Mouse (Mus musculus): ENCODE data around the gene Tcirg1. TPM values are rescaled to one million over a fixed set of nuclear protein-coding genes. Genes with fewer than 3 reads are reported as not detected.
A peak's percentile ranks its signal among the peaks of the same experiment; 100 is the strongest.

The Tcirg1 gene
- 16.4 and 16.8 TPM in 2 replicates for polyA plus RNA-seq (2015; fragmentation: Nextera tagmentation; extraction: Ambion mirVana)

DNA sequence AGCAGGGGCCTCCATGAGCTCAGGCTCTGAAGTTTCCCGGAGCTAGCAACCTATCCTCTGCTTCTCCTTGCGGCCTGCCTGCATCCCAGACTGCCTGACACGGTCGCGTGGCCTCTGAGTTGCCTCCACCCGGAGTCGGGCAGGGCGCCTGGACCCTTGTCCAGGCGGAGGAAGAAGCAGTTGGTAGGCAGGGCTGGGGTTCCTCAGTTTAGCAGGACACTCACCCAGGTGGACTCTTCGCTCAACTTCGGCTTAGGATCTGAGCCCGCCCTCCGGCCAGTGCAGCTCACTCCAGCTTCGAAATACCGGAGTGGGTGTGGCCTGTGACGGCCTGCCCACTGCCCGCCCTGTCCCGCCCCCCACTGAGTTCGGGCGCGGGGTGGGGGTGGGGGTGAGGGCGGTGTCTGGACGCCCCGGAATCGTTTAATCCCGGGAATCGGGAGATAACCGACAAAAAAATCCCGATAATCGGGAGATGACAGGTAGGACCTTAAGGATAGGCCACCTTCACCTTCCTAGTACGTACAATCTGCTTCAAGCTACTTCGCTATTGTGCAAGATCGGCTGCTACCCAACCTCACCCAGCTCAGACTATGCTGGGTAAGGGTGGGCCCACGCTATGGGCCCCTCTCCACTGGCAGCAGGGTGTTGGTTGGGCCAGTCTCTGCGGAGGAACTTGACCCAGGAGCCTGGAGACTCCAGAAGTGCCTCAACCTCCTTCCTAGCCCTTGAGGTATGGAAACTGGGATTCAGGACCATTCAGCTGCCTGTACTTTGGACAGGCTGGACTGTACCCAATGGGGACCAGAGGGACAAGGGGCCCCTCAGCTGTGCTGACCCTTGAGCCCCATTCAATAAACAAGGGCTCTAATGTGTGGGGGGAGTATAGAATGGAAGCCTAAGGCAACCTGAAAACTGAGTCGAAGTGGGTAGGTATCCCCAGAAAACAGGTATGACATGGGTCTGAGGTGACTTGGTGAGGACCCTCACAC lies at the start of gene Tcirg1:
TSS of gene Tcirg1 (minus strand) at position 339 of the 992 bp plus-strand sequence.
- Histone ChIP-seq H3K9ac (peak within 1 kb of the TSS; percentile 51), H3K4me3 (peak within 1 kb of the TSS; percentile 43), H3K36me3 (peaks cover 16% of the 10 kb centered on the region), H3K27ac (replicated peaks) (peak within 1 kb of the TSS; percentile 16; the same call in 1 of the 2 replicates), H3K9me3 (no peaks in the 10 kb centered on the region), H3K4me2 (peak within 1 kb of the TSS; percentile 74), H3K4me1 (replicated peaks) (peaks cover 30% of the 10 kb centered on the region), H3K27me3 (0 out of 2 replicates have a peak, but pooled peaks cover 3% of the 10 kb centered on the region)
- WGBS = 5% methylated on average over 36 of the region's 36 CpGs
- ATAC-seq (ENCODE audit: low FRiP score, low read depth) = peak; percentile 72; the same call in 1 of the 2 replicates

- no peak for ATAC-seq (ENCODE audit: low FRiP score, low read depth)
- H3K36me3 ChIP-seq = no peaks in the 10 kb centered on the region
- 66% methylated on average over 4 of the region's 4 CpGs for WGBS
- no peaks in the 10 kb centered on the region for H3K9me3 ChIP-seq
- no peak overlapping the region for H3K9ac ChIP-seq
- no peak overlapping the region for H3K4me3 ChIP-seq
- H3K27ac ChIP-seq (replicated peaks) = no peak overlapping the region
- no peaks in the 10 kb centered on the region for H3K27me3 ChIP-seq
- no peak overlapping the region for H3K4me2 ChIP-seq
- H3K4me1 ChIP-seq (replicated peaks) = no peaks in the 10 kb centered on the region
Measured at GRCm38 (mm10) chr19:3955804-3956203, 48.9 kb upstream of the Tcirg1 start.

GRCm38 (mm10) chr19:3955033-3955432 lies 48.1 kb upstream of the Tcirg1 start:
- no peak overlapping the region for H3K4me2 ChIP-seq
- WGBS = 86% methylated on average over 3 of the region's 3 CpGs
- no peaks in the 10 kb centered on the region for H3K36me3 ChIP-seq
- H3K27ac ChIP-seq (replicated peaks) = no peak overlapping the region
- no peaks in the 10 kb centered on the region for H3K9me3 ChIP-seq
- no peak overlapping the region for H3K4me3 ChIP-seq
- no peaks in the 10 kb centered on the region for H3K4me1 ChIP-seq (replicated peaks)
- ATAC-seq (ENCODE audit: low FRiP score, low read depth) = no peak
- no peak overlapping the region for H3K9ac ChIP-seq
- no peaks in the 10 kb centered on the region for H3K27me3 ChIP-seq

DNA sequence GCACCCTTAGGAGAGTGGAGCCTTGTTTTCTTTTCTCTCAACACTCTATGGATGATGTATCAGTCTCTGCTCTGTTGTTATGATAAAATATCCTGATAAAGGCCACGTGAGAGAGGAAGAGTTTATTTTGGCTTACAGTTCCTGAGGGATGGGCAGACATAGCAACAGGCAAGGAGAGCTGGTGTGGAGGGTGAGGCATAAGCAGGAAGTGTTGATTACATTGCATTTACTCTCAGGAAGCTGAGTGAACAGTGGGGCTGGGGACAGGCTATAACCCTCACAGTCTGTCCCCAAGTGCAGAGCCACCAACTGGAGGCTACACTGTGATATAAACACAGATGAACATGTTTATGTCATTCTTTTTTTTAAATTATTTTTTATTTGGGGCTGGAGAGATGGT lies 45.2 kb upstream of the Tcirg1 start:
- H3K9ac ChIP-seq = no peak overlapping the region
- H3K27me3 ChIP-seq = no peaks in the 10 kb centered on the region
- no peaks in the 10 kb centered on the region for H3K9me3 ChIP-seq
- no peak overlapping the region for H3K4me3 ChIP-seq
- 46% methylated on average over 1 of the region's 1 CpGs for WGBS
- H3K4me2 ChIP-seq = no peak overlapping the region
- no peaks in the 10 kb centered on the region for H3K36me3 ChIP-seq
- no peaks in the 10 kb centered on the region for H3K4me1 ChIP-seq (replicated peaks)
- no peak for ATAC-seq (ENCODE audit: low FRiP score, low read depth)
- H3K27ac ChIP-seq (replicated peaks) = no peak overlapping the region

- H3K27me3 ChIP-seq = no peaks in the 10 kb centered on the region
- no peak overlapping the region for H3K27ac ChIP-seq (replicated peaks)
- no peaks in the 10 kb centered on the region for H3K9me3 ChIP-seq
- no peaks in the 10 kb centered on the region for H3K36me3 ChIP-seq
- H3K4me2 ChIP-seq = no peak overlapping the region
- H3K4me3 ChIP-seq = no peak overlapping the region
- H3K4me1 ChIP-seq (replicated peaks) = no peaks in the 10 kb centered on the region
- no peak for ATAC-seq (ENCODE audit: low FRiP score, low read depth)
- no peak overlapping the region for H3K9ac ChIP-seq
Measured at GRCm38 (mm10) chr19:3951461-3951860, 44.5 kb upstream of the Tcirg1 start.

DNA sequence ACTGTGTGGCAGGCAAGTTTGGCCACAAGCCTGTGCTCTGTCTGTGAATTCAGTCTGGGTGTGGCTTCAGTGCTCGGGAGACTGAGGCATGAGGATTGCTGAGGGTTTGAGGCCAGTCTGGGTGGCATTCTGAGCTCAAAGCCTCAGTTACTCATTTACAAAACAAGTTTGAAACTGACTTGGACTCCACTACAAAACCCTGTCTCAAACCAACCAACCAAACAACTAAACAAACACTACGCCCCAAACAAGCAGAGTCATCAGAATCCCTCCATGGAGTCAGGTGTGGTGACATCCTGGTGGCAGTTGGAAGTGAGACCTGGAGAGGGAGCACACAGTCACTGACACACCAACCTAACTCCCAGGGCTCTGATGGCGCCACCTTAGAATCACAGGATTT lies 43.4 kb upstream of the Tcirg1 start:
- no peak for ATAC-seq (ENCODE audit: low FRiP score, low read depth)
- Histone ChIP-seq H3K9ac (no peak overlapping the region), H3K27me3 (no peaks in the 10 kb centered on the region), H3K4me2 (no peak overlapping the region), H3K27ac (replicated peaks) (no peak overlapping the region), H3K4me3 (no peak overlapping the region), H3K36me3 (no peaks in the 10 kb centered on the region), H3K9me3 (no peaks in the 10 kb centered on the region), H3K4me1 (replicated peaks) (no peaks in the 10 kb centered on the region)
- 83% methylated on average over 3 of the region's 3 CpGs for WGBS

GRCm38 (mm10) chr19:3948546-3948945 lies 41.6 kb upstream of the Tcirg1 start:
- WGBS = 73% methylated on average over 14 of the region's 14 CpGs
- Histone ChIP-seq H3K36me3 (no peaks in the 10 kb centered on the region), H3K27ac (replicated peaks) (no peak overlapping the region), H3K9me3 (no peaks in the 10 kb centered on the region), H3K27me3 (no peaks in the 10 kb centered on the region), H3K4me2 (no peak overlapping the region), H3K4me1 (replicated peaks) (no peaks in the 10 kb centered on the region), H3K9ac (no peak overlapping the region), H3K4me3 (no peak overlapping the region)
- ATAC-seq (ENCODE audit: low FRiP score, low read depth) = no peak

- WGBS = 78% methylated on average over 3 of the region's 3 CpGs
- H3K4me2 ChIP-seq = no peak overlapping the region
Measured at GRCm38 (mm10) chr19:3947813-3948212, 40.9 kb upstream of the Tcirg1 start.

GRCm38 (mm10) chr19:3946715-3947114 lies 39.8 kb upstream of the Tcirg1 start:
- Histone ChIP-seq H3K4me1 (replicated peaks) (no peaks in the 10 kb centered on the region), H3K9me3 (no peaks in the 10 kb centered on the region), H3K36me3 (no peaks in the 10 kb centered on the region), H3K4me2 (no peak overlapping the region), H3K4me3 (no peak overlapping the region), H3K9ac (no peak overlapping the region), H3K27ac (replicated peaks) (no peak overlapping the region), H3K27me3 (no peaks in the 10 kb centered on the region)
- peak; percentile 86 for ATAC-seq (ENCODE audit: low FRiP score, low read depth)
- WGBS = 30% methylated on average over 2 of the region's 2 CpGs

More at GRCm38 (mm10) chr19:3947813-3948212, 40.9 kb upstream of the Tcirg1 start:
- Histone ChIP-seq H3K4me1 (replicated peaks) (no peaks in the 10 kb centered on the region), H3K27ac (replicated peaks) (no peak overlapping the region), H3K9me3 (no peaks in the 10 kb centered on the region), H3K27me3 (no peaks in the 10 kb centered on the region), H3K4me3 (no peak overlapping the region), H3K36me3 (no peaks in the 10 kb centered on the region), H3K9ac (no peak overlapping the region)
- ATAC-seq (ENCODE audit: low FRiP score, low read depth) = no peak

GRCm38 (mm10) chr19:3945872-3946564 lies 39.1 kb upstream of the Tcirg1 start:
- Histone ChIP-seq H3K27me3 (no peaks in the 10 kb centered on the region), H3K9me3 (no peaks in the 10 kb centered on the region), H3K4me1 (replicated peaks) (no peaks in the 10 kb centered on the region), H3K36me3 (no peaks in the 10 kb centered on the region), H3K9ac (no peak overlapping the region), H3K27ac (replicated peaks) (no peak overlapping the region), H3K4me3 (no peak overlapping the region), H3K4me2 (no peak overlapping the region)
- no peak for ATAC-seq (ENCODE audit: low FRiP score, low read depth)
- WGBS = 37% methylated on average over 10 of the region's 10 CpGs

- H3K4me1 ChIP-seq (replicated peaks) = no peaks in the 10 kb centered on the region
- no peak overlapping the region for H3K9ac ChIP-seq
- 23% methylated on average over 27 of the region's 27 CpGs for WGBS
- no peaks in the 10 kb centered on the region for H3K27me3 ChIP-seq
- no peak overlapping the region for H3K4me3 ChIP-seq
- no peaks in the 10 kb centered on the region for H3K36me3 ChIP-seq
- no peaks in the 10 kb centered on the region for H3K9me3 ChIP-seq
- peak overlapping the region; percentile 14; the same call in 1 of the 2 replicates for H3K4me2 ChIP-seq
- ATAC-seq (ENCODE audit: low FRiP score, low read depth) = no peak
- H3K27ac ChIP-seq (replicated peaks) = no peak overlapping the region
Measured at GRCm38 (mm10) chr19:3942986-3943735, 36.2 kb upstream of the Tcirg1 start.

Data from hindbrain, embryonic 15.5 days (tissue).